Mouse (Mus musculus) cortical plate, adult 2 months (tissue): ENCODE data around the gene Olfr531.

Source experiments
- CTCF ChIP-seq: fragments of 200-500 bp; IDR thresholded peaks from 2 replicates; pipeline ENCODE4 v1.5.1; 2011; ENCODE audit warnings: mild to moderate bottlenecking, control low read depth, low read length; ENCODE audit not compliant: insufficient read depth; ENCODE audit errors: extremely low read depth
- POLR2A ChIP-seq: fragments of 200-500 bp; IDR thresholded peaks from 2 replicates; pipeline ENCODE4 v1.6.1; 2011; ENCODE audit warnings: mild to moderate bottlenecking, low read length, control low read depth; ENCODE audit not compliant: insufficient read depth; ENCODE audit errors: extremely low read depth

DNA sequence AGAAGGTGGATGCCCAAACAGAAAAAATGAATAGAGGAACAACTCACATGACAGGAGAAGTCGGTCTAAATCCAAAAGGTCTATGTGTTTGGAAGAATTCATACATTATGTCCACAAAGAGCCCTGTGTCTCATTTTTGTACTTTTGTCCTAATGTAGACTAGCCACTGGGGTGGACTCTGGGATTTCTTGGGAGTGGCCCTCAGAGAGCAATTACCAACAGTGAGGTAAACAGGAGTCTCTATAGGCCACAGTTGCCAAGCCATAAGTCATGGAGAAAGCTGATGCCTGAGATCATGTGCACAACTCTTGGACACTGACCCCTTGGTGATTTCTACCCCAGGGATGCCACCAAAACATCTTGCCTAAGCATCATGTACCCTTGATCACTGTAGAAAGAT is 18.8 kb upstream of the Olfr531 start, which contains the start of gene Olfr532:
- no peak for TF ChIP-seq CTCF
- TF ChIP-seq POLR2A = no peak
